Mouse (Mus musculus): ENCODE measurements at regions not wholly inside any gene's neighbourhood (a gene's known extent, or its start where the extent isn't known, plus 50 kb on each side); places are given as distances from the start of the nearest gene placed in this dataset.

DNA sequence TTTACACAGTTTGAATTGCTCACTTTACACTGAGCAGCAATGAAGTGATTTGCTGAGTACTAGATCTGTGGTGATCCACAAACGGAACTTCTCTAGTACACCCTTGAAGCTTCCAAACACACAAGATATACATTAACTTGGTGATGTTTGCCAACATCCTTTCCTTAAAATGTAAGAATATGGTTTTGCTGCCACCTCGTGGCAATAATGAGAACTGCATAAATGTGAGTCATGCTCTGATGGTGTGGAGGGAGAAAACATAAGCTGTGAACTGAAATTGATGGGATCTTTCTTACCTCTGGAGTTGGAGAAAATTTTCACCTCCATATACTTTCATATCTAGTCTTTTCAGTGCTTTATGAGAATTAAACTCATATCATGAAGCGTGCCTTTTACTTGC lies 51.6 kb downstream of the Bex3 start:
- peak; percentile 54; the same call in 1 of the 2 replicates for TF ChIP-seq CTCF (IDR thresholded peaks at IDR 0.05; ENCODE audit: borderline replicate concordance, extremely low read depth, insufficient read depth, insufficient read length)
- TF ChIP-seq POLR2A (IDR thresholded peaks at IDR 0.05; ENCODE audit: borderline replicate concordance, extremely low read depth, insufficient read depth, insufficient read length, poor library complexity, severe bottlenecking): no peak
- DNase-seq (ENCODE audit: low read depth): peak; percentile 73

GRCm38 (mm10) chrX:136365809-136366208 lies 95.8 kb downstream of the Bex3 start:
- peak; percentile 23 for DNase-seq (ENCODE audit: low read depth)
- no peak for TF ChIP-seq POLR2A (IDR thresholded peaks at IDR 0.05; ENCODE audit: borderline replicate concordance, extremely low read depth, insufficient read depth, insufficient read length, poor library complexity, severe bottlenecking)
- TF ChIP-seq CTCF (IDR thresholded peaks at IDR 0.05; ENCODE audit: borderline replicate concordance, extremely low read depth, insufficient read depth, insufficient read length): no peak

All from brain, embryonic 14.5 days (tissue).